Mouse (Mus musculus) liver, embryonic 14.5 days (tissue): ENCODE measurements around the gene Pear1. TPM values are rescaled to one million over a fixed set of nuclear protein-coding genes. Genes with fewer than 3 reads are reported as not detected.

Experiments used
- ATAC-seq: fragments of 200-750 bp; cut with Nextera tagmentation; 2 replicates; pipeline ENCODE4 v1.8.0; 2017; ENCODE audit warnings: moderate number of reproducible peaks, mild to moderate bottlenecking, moderate library complexity; ENCODE audit not compliant: insufficient read depth
- DNase-seq, 3 experiments: peaks; one replicate each; pipeline ENCODE4 v3.0.0-alpha.2; 2012 to 2013; ENCODE audit warnings: low read depth in 3 of 3, low spot score in 3 of 3
- H3K27ac ChIP-seq: fragments of 300-500 bp; sonication (generic); 2 replicates; pipeline ENCODE4 v1.5.1; 2014; ENCODE audit warnings: moderate library complexity, mild to moderate bottlenecking, control low read depth, inconsistent platforms
- H3K27me3 ChIP-seq: fragments of 300-500 bp; sonication (generic); 2 replicates; pipeline ENCODE4 v1.6.1; 2014; ENCODE audit warnings: mild to moderate bottlenecking, low read length, moderate library complexity; ENCODE audit not compliant: control insufficient read depth, insufficient read depth
- H3K36me3 ChIP-seq: fragments of 300-500 bp; sonication (generic); replicated peaks from 2 replicates; pipeline ENCODE4 v1.6.1; 2014; ENCODE audit warnings: low read depth; ENCODE audit not compliant: control insufficient read depth, insufficient read depth
- H3K4me1 ChIP-seq, 2 experiments: fragments of 200-500 bp in 1 of 2; fragments of 300-500 bp in 1 of 2; sonication (generic) in 1 of 2; replicated peaks; 2 replicates each; pipeline ENCODE4 v1.6.1; 2012 to 2014; ENCODE audit warnings: antibody characterized with exemption in 1 of 2, inconsistent platforms in 1 of 2, low read length in 1 of 2; ENCODE audit not compliant: control insufficient read depth in 2 of 2, insufficient read depth in 2 of 2
- H3K4me2 ChIP-seq: fragments of 300-500 bp; sonication (generic); 2 replicates; pipeline ENCODE4 v1.6.1; 2014; ENCODE audit warnings: low read depth, mild to moderate bottlenecking, control low read depth, moderate library complexity
- H3K4me3 ChIP-seq, 2 experiments: fragments of 200-500 bp in 1 of 2; fragments of 300-500 bp in 1 of 2; sonication (generic) in 1 of 2; 2 replicates each; pipeline ENCODE4 v1.5.1; 2012 to 2014; ENCODE audit warnings: low read depth in 2 of 2, low read length in 2 of 2, mild to moderate bottlenecking in 2 of 2, control low read depth in 1 of 2, inconsistent platforms in 1 of 2, moderate library complexity in 1 of 2; ENCODE audit not compliant: insufficient read depth in 1 of 2
- H3K9ac ChIP-seq: fragments of 300-500 bp; sonication (generic); replicated peaks from 2 replicates; pipeline ENCODE4 v1.6.1; 2014; ENCODE audit warnings: mild to moderate bottlenecking, control low read depth, moderate library complexity
- H3K9me3 ChIP-seq: fragments of 300-500 bp; sonication (generic); 2 replicates; pipeline ENCODE4 v1.6.1; 2016; ENCODE audit warnings: low read length, mixed read lengths; ENCODE audit not compliant: control insufficient read depth
- CTCF ChIP-seq: IDR thresholded peaks from 2 replicates; pipeline ENCODE4 v1.5.1; 2016; ENCODE audit warnings: antibody characterized with exemption, low read depth, control low read depth
- EP300 ChIP-seq: IDR thresholded peaks from 2 replicates; pipeline ENCODE4 v1.6.1; 2016; ENCODE audit warnings: antibody characterized with exemption, low read depth
- WGBS: fragments of 180-500 bp; shearing (Covaris S2); extraction: QIAGEN DNeasy Blood & Tissue Kit; methylation state at CpG from one replicate; pipeline ENCODE4 v1.1.7; 2014; ENCODE audit not compliant: insufficient replicate concordance; 5-methylcytosine and 5-hydroxymethylcytosine counted together
- polyA plus RNA-seq, 2 experiments: library from polyadenylated mRNA; depleted of rRNA in 1 of 2; stranded (reverse) in 1 of 2; unstranded in 1 of 2; fragments of >200 nt; fragmentation: Nextera tagmentation in 1 of 2; extraction: Ambion mirVana in 1 of 2; gene quantifications; 2 replicates each; pipeline versions ENCODE4 v1.2.1 to v1.2.3; 2012 to 2014

The Pear1 gene
- polyA plus RNA-seq, 2 experiments: 3.8 to 5.4 TPM

DNA sequence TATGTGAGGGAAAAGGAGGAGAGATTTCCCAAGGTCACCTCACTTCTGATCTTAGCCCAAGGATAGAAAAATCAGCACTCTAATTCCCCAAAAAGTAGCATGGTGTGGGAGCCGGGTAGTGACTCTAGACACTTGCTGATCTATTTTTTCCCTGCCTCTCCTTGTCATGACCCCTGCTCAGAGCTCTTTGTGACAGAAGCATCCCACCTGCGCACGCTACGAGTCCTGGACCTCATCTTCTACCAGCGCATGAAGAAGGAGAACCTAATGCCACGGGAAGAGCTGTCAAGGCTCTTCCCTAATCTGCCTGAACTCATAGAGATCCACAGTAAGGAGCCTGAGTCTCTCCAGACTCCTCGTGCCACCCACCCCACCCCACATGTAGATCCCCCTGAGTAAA is 97.9 kb downstream of the Pear1 start:
- Histone ChIP-seq H3K36me3 (no peaks in the 10 kb centered on the region), H3K4me2 (no peak overlapping the region), H3K4me1 (no peaks in the 10 kb centered on the region), H3K27ac (no peak overlapping the region), H3K9ac (no peak overlapping the region), H3K4me3 (no peak overlapping the region), H3K27me3 (no peaks in the 10 kb centered on the region), H3K9me3 (no peaks in the 10 kb centered on the region)
- no peak for DNase-seq
- TF ChIP-seq CTCF: no peak
- no peak for TF ChIP-seq EP300
- 69% methylated on average over 7 of the region's 7 CpGs for WGBS
- ATAC-seq: no peak

DNA sequence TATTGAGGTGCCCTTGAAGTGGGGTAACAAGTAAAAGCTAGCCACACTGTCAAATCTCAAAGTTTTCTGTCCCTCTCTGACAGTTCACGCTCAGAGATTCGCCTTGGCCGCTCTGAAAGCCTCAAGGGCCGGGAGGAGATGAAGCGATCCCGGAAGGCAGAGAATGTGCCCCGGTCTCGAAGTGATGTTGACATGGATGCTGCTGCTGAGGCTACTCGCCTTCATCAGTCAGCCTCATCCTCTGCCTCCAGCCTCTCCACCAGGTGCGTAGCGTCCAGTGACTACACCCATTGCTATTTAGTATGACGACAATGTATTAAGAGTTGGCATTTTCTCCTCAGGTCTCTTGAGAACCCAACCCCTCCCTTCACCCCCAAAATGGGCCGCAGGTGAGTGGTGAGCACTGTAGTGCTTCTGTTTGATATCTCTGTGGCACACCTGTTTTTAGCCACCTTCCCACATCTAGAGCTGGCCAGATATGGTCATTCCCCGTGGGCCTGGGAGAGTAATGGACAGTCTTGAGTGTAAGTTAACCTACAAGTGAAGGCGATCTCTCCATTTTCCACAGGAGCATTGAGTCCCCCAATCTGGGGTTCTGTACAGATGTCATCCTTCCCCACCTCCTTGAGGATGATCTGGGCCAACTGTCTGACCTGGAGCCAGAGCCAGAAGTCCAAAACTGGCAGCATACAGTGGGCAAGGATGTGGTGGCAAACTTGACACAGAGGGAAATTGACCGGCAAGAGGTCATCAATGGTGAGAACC is 98.5 kb downstream of the Pear1 start:
- ATAC-seq: no peak
- H3K36me3 ChIP-seq: no peaks in the 10 kb centered on the region
- H3K4me2 ChIP-seq: no peak overlapping the region

DNA sequence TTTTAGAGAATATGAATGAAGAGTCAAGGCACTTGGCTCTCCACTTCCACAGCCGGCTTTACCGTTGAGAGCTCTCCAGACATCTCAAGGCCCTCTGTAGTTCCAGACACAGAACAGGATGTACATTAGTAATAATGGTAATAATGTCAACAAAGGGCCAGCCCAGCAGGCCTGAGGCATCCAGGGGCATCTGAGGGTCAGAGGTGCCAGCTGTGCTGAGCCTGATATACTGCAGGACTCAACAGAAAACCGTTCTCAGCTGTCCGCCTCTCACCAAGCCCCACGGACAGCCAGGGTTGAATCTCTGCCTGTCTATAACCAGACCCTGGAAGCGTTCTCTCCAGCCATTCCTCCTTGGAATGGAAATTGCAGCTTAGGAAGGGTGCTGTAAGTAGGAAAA is 99.5 kb downstream of the Pear1 start:
- Histone ChIP-seq H3K9me3 (no peaks in the 10 kb centered on the region), H3K27ac (no peak overlapping the region), H3K27me3 (no peaks in the 10 kb centered on the region), H3K36me3 (no peaks in the 10 kb centered on the region), H3K9ac (no peak overlapping the region), H3K4me1 (no peaks in the 10 kb centered on the region), H3K4me3 (no peak overlapping the region), H3K4me2 (no peak overlapping the region)
- DNase-seq (no peak), ATAC-seq (no peak)
- 76% methylated on average over 6 of the region's 6 CpGs for WGBS
- TF ChIP-seq CTCF: no peak

More for the DNA sequence above, 98.5 kb downstream of the Pear1 start:
- no peak for DNase-seq
- no peak overlapping the region for H3K27ac ChIP-seq
- H3K27me3 ChIP-seq: no peaks in the 10 kb centered on the region
- H3K4me1 ChIP-seq: no peaks in the 10 kb centered on the region
- H3K9ac ChIP-seq: no peak overlapping the region
- H3K9me3 ChIP-seq: no peaks in the 10 kb centered on the region
- 81% methylated on average over 16 of the region's 16 CpGs for WGBS
- TF ChIP-seq EP300 (no peak), CTCF (no peak)
- H3K4me3 ChIP-seq: no peak overlapping the region

DNA sequence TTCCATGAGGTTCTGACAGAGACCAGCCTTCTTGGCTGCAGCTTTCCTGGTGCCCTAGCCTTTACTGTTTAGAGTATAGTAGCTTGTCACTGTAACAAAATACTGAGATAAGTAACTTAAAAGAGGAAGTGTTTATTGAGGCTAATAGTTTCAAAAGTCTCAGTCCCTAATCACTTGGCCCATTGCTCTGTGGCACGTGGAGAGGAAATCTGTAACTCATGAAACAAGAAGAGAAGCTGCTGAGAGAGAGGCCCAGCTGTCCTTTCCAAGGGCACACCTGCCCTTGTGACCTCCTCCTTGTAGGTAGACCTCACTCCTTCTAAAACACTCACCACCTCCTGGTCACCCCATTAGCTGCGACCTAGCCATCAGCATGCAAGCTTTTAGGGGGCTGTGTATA is 105.6 kb downstream of the Pear1 start:
- Histone ChIP-seq H3K27ac (no peak overlapping the region), H3K36me3 (no peaks in the 10 kb centered on the region; the same call in 1 of the 2 replicates), H3K27me3 (no peaks in the 10 kb centered on the region), H3K9me3 (no peaks in the 10 kb centered on the region), H3K4me1 (no peaks in the 10 kb centered on the region), H3K9ac (no peak overlapping the region), H3K4me3 (no peak overlapping the region), H3K4me2 (no peak overlapping the region)
- DNase-seq (no peak), ATAC-seq (no peak)
- WGBS: 37% methylated on average over 2 of the region's 2 CpGs
- TF ChIP-seq EP300: no peak
- TF ChIP-seq CTCF: no peak

Other genes with a start within 250 kb of the Pear1 start
- 2.7 and 3.0 TPM in 2 replicates for gene Arhgef11, start 206.7 kb downstream of the Pear1 start, polyA plus RNA-seq (2012; rRNA removed)
- gene Arhgef11, start 206.7 kb downstream of the Pear1 start, polyA plus RNA-seq (2014; fragmentation: Nextera tagmentation; extraction: Ambion mirVana): 2.2 TPM in 2 replicates
- 0.08 and 0.09 TPM in 2 replicates for gene Lrrc71, start 75.7 kb downstream of the Pear1 start, polyA plus RNA-seq (2012; rRNA removed)
- 0.24 and 0.29 TPM in 2 replicates for gene Lrrc71, start 75.7 kb downstream of the Pear1 start, polyA plus RNA-seq (2014; fragmentation: Nextera tagmentation; extraction: Ambion mirVana)
- gene Ntrk1, start 29.1 kb downstream of the Pear1 start, polyA plus RNA-seq (2012; rRNA removed): 0.08 and 0.10 TPM in 2 replicates
- 0.04 and 0.14 TPM in 2 replicates for gene Ntrk1, start 29.1 kb downstream of the Pear1 start, polyA plus RNA-seq (2014; fragmentation: Nextera tagmentation; extraction: Ambion mirVana)
- gene Insrr, start 27.4 kb downstream of the Pear1 start, polyA plus RNA-seq (2012; rRNA removed): 0.02 TPM in 2 replicates
- not detected in 2 replicates for gene Insrr, start 27.4 kb downstream of the Pear1 start, polyA plus RNA-seq (2014; fragmentation: Nextera tagmentation; extraction: Ambion mirVana)
- 0.04 and 0.09 TPM in 2 replicates for gene Sh2d2a, start 22.4 kb upstream of the Pear1 start, polyA plus RNA-seq (2012; rRNA removed)
- 0.10 and 0.13 TPM in 2 replicates for gene Sh2d2a, start 22.4 kb upstream of the Pear1 start, polyA plus RNA-seq (2014; fragmentation: Nextera tagmentation; extraction: Ambion mirVana)
- gene Prcc, start 61.3 kb upstream of the Pear1 start, polyA plus RNA-seq (2012; rRNA removed): 14.8 and 15.4 TPM in 2 replicates
- 5.0 and 6.7 TPM in 2 replicates for gene Prcc, start 61.3 kb upstream of the Pear1 start, polyA plus RNA-seq (2014; fragmentation: Nextera tagmentation; extraction: Ambion mirVana)
- gene Hdgf, start 82.0 kb upstream of the Pear1 start, polyA plus RNA-seq (2012; rRNA removed): 108 and 167 TPM in 2 replicates
- 204 and 256 TPM in 2 replicates for gene Hdgf, start 82.0 kb upstream of the Pear1 start, polyA plus RNA-seq (2014; fragmentation: Nextera tagmentation; extraction: Ambion mirVana)
- gene Mrpl24, start 95.2 kb upstream of the Pear1 start, polyA plus RNA-seq (2012; rRNA removed): 43.9 and 50.1 TPM in 2 replicates
- gene Mrpl24, start 95.2 kb upstream of the Pear1 start, polyA plus RNA-seq (2014; fragmentation: Nextera tagmentation; extraction: Ambion mirVana): 37.9 and 43.4 TPM in 2 replicates
- gene Isg20l2, start 106.0 kb upstream of the Pear1 start, polyA plus RNA-seq (2012; rRNA removed): 9.3 and 14.8 TPM in 2 replicates
- gene Isg20l2, start 106.0 kb upstream of the Pear1 start, polyA plus RNA-seq (2014; fragmentation: Nextera tagmentation; extraction: Ambion mirVana): 9.7 and 11.0 TPM in 2 replicates
- gene Rrnad1, start 106.4 kb upstream of the Pear1 start, polyA plus RNA-seq (2012; rRNA removed): 8.9 and 9.2 TPM in 2 replicates
- gene Rrnad1, start 106.4 kb upstream of the Pear1 start, polyA plus RNA-seq (2014; fragmentation: Nextera tagmentation; extraction: Ambion mirVana): 3.5 and 3.6 TPM in 2 replicates
- gene Crabp2, start 124.4 kb upstream of the Pear1 start, polyA plus RNA-seq (2012; rRNA removed): 0.17 and 0.23 TPM in 2 replicates
- 0.10 and 0.15 TPM in 2 replicates for gene Crabp2, start 124.4 kb upstream of the Pear1 start, polyA plus RNA-seq (2014; fragmentation: Nextera tagmentation; extraction: Ambion mirVana)
- gene Nes, start 146.8 kb upstream of the Pear1 start, polyA plus RNA-seq (2012; rRNA removed): 0.78 and 1.1 TPM in 2 replicates
- 0.80 and 0.83 TPM in 2 replicates for gene Nes, start 146.8 kb upstream of the Pear1 start, polyA plus RNA-seq (2014; fragmentation: Nextera tagmentation; extraction: Ambion mirVana)
- 0.08 TPM in 1 of 2 replicates, not detected in the other for gene Bcan, start 175.9 kb upstream of the Pear1 start, polyA plus RNA-seq (2012; rRNA removed)
- not detected in 2 replicates for gene Bcan, start 175.9 kb upstream of the Pear1 start, polyA plus RNA-seq (2014; fragmentation: Nextera tagmentation; extraction: Ambion mirVana)
- not detected in 2 replicates for gene Hapln2, start 203.3 kb upstream of the Pear1 start, polyA plus RNA-seq (2012; rRNA removed)
- not detected in 2 replicates for gene Hapln2, start 203.3 kb upstream of the Pear1 start, polyA plus RNA-seq (2014; fragmentation: Nextera tagmentation; extraction: Ambion mirVana)
- 5.4 and 11.5 TPM in 2 replicates for gene Gpatch4, start 218.8 kb upstream of the Pear1 start, polyA plus RNA-seq (2012; rRNA removed)
- gene Gpatch4, start 218.8 kb upstream of the Pear1 start, polyA plus RNA-seq (2014; fragmentation: Nextera tagmentation; extraction: Ambion mirVana): 19.0 and 22.2 TPM in 2 replicates
- 25.0 and 26.1 TPM in 2 replicates for gene Naxe, start 234.2 kb upstream of the Pear1 start, polyA plus RNA-seq (2012; rRNA removed)
- gene Naxe, start 234.2 kb upstream of the Pear1 start, polyA plus RNA-seq (2014; fragmentation: Nextera tagmentation; extraction: Ambion mirVana): 59.6 and 67.7 TPM in 2 replicates